Mouse (Mus musculus) midbrain, embryonic 15.5 days (tissue): ENCODE data around the gene Senp6. TPM values are rescaled to one million over a fixed set of nuclear protein-coding genes. Genes with fewer than 3 reads are reported as not detected.
A peak's percentile ranks its signal among the peaks of the same experiment; 100 is the strongest.
"Not testable (repeated sequence)": the region's sequence is repeated elsewhere in the genome, so short reads cannot be mapped to it uniquely, and the experiment has no call there.

Source experiments
- ATAC-seq: fragments of 200-750 bp; cut with Nextera tagmentation; replicated peaks from 2 replicates; pipeline ENCODE4 v1.8.0; 2017; ENCODE audit warnings: moderate TSS enrichment
- H3K27ac ChIP-seq: fragments of 300-500 bp; sonication (generic); 2 replicates; pipeline ENCODE4 v1.5.1; 2015; ENCODE audit warnings: mild to moderate bottlenecking, inconsistent platforms
- H3K27me3 ChIP-seq: fragments of 300-500 bp; sonication (generic); replicated peaks from 2 replicates; pipeline ENCODE4 v1.6.1; 2015; ENCODE audit warnings: inconsistent platforms
- H3K36me3 ChIP-seq: fragments of 300-500 bp; sonication (generic); replicated peaks from 2 replicates; pipeline ENCODE4 v1.6.1; 2015; ENCODE audit warnings: inconsistent platforms
- H3K4me1 ChIP-seq: fragments of 300-500 bp; sonication (generic); 2 replicates; pipeline ENCODE4 v1.6.1; 2015; ENCODE audit warnings: inconsistent platforms
- H3K4me2 ChIP-seq: fragments of 300-500 bp; sonication (generic); 2 replicates; pipeline ENCODE4 v1.6.1; 2015; ENCODE audit warnings: inconsistent platforms, mild to moderate bottlenecking, moderate library complexity
- H3K4me3 ChIP-seq: fragments of 300-500 bp; sonication (generic); 2 replicates; pipeline ENCODE4 v1.5.1; 2015; ENCODE audit warnings: mild to moderate bottlenecking, inconsistent platforms
- H3K9ac ChIP-seq: fragments of 300-500 bp; sonication (generic); 2 replicates; pipeline ENCODE4 v1.6.1; 2015; ENCODE audit warnings: mild to moderate bottlenecking, inconsistent platforms
- H3K9me3 ChIP-seq: fragments of 300-500 bp; sonication (generic); 2 replicates; pipeline ENCODE4 v1.6.1; 2016; ENCODE audit warnings: inconsistent platforms
- WGBS: fragments of 180-500 bp; shearing (Covaris S2); methylation state at CpG from one replicate; pipeline ENCODE4 v1.1.7; 2015; ENCODE audit warnings: mixed read lengths; 5-methylcytosine and 5-hydroxymethylcytosine counted together
- polyA plus RNA-seq: library from polyadenylated mRNA; unstranded; fragments of >200 nt; fragmentation: Nextera tagmentation; extraction: Ambion mirVana; gene quantifications from 2 replicates; pipeline ENCODE4 v1.2.1, GENCODE M21; 2015

Senp6 gene
- polyA plus RNA-seq, 1 experiment from 2014 or later = 54.7 TPM

- Histone ChIP-seq H3K9ac (no peak overlapping the region), H3K4me1 (no peaks in the 10 kb centered on the region), H3K9me3 (no peaks in the 10 kb centered on the region), H3K4me2 (no peak overlapping the region), H3K27ac (no peak overlapping the region), H3K27me3 (no peaks in the 10 kb centered on the region), H3K4me3 (no peak overlapping the region), H3K36me3 (no peaks in the 10 kb centered on the region)
- 83% methylated on average over 5 of the region's 5 CpGs for WGBS
- no peak for ATAC-seq
These were observed 13.8 kb upstream of the Senp6 start for GRCm38 (mm10) chr9:80052951-80053350.

GRCm38 (mm10) chr9:80057690-80058089 lies 9.0 kb upstream of the Senp6 start:
- no peak overlapping the region for H3K4me3 ChIP-seq
- no peaks in the 10 kb centered on the region for H3K27me3 ChIP-seq
- H3K9ac ChIP-seq = no peak overlapping the region
- ATAC-seq = no peak
- H3K27ac ChIP-seq = no peak overlapping the region
- no peaks in the 10 kb centered on the region for H3K36me3 ChIP-seq
- H3K4me1 ChIP-seq = no peaks in the 10 kb centered on the region
- 85% methylated on average over 2 of the region's 2 CpGs for WGBS
- H3K9me3 ChIP-seq = no peaks in the 10 kb centered on the region
- H3K4me2 ChIP-seq = no peak overlapping the region

DNA sequence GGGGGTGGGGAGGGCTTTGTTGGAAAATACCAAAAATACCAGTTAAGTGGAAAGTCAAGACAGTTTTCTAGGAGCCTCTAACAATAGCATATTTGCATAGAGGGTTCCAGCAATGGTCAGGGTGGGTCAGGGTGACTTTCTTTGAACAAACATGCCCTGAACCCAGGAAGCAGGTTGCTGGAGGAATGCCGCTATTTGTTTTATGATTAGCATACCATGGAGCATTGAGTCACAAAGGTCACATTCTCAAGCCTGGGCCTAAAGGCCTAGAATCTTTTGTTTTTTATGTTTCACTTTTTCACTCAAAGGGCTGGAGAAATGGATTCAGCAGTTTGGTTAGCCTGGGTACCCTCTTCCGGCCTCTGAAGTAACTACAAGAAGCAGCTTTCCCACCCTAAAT lies 1.2 kb upstream of the Senp6 start:
- not testable (repeated sequence) for H3K27me3 ChIP-seq, H3K4me2 ChIP-seq, H3K4me3 ChIP-seq, H3K9me3 ChIP-seq, H3K36me3 ChIP-seq, ATAC-seq, H3K9ac ChIP-seq
- WGBS = 85% methylated on average over 2 of the region's 2 CpGs
- Histone ChIP-seq H3K27ac (peak overlapping the region; percentile 100), H3K4me1 (peaks cover 17% of the 10 kb centered on the region)

DNA sequence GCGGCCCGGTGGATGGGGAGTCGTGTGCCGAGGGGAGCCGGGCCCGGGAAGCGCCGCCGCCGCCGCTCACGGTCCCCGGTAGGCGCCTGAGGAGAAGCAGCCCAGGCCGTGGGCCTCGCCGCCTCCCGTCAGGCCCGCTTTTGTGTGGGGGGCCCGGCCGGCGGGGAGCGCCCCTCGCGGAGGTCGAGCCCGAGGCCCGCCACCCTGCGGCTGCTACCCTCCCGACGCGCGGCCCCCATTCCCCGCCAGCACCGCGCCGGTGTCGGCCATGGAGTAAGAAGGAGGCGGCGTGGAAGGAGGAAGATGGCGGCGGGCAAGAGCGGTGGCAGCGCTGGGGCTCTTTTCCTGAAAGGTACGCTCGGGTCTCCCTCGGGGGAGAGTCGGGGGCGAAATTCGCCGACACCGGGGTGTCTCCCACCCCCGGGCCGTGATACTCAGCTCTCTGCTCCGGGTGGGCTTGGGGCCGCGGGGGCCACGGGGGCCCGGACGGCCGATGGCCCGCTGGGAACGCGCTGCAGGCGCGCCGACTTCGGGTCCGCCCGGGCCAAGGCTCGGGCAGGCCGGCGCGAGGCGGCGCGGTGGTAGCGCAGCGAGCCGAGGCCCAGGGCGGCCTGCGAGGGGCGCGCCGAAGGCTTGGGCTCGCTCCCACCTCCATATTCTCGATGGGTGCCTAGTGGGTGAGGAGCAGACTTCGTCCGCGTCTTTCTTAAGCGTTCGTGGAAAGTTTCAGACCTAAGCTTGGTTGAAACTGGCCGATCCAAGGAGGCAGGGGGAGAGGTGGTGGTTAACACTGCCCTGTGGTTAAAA lies 721 bp downstream of the Senp6 start:
- Histone ChIP-seq H3K27ac (peak overlapping the region; percentile 100), H3K4me1 (peaks cover 29% of the 10 kb centered on the region), H3K27me3 (no peaks in the 10 kb centered on the region), H3K9me3 (no peaks in the 10 kb centered on the region), H3K4me2 (peak overlapping the region; percentile 62), H3K4me3 (peak overlapping the region; percentile 87), H3K36me3 (no peaks in the 10 kb centered on the region), H3K9ac (peak overlapping the region; percentile 98)
- ATAC-seq = peak; percentile 88
- under 1% methylated on average over 79 of the region's 93 CpGs for WGBS

DNA sequence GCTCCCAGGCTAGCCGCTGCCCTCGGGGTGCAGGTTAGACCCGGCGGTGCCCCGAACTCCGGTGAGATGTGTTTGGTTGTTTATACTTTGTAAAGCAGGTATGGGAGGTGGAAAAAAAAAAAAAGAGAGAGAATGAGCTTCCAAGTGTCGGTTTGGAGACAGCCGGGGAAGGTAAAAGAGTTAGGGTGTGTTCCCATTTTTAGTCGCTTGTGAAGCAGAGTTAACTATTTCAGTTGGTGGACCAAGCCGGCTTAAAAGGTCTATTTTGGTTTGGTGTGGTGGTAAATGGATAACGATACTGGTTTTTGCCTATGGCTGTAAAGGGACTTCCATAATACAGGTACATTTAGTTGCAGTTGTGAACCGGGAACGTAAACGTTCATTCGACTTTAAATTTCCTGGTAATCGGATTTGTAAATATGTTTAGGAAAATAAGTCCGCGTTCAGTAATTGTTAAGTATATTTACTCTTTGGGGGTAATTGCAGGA lies 1.4 kb downstream of the Senp6 start:
- H3K9ac ChIP-seq = peak overlapping the region; percentile 98
- WGBS = 1% methylated on average over 18 of the region's 18 CpGs
- peak overlapping the region; percentile 100 for H3K27ac ChIP-seq
- H3K36me3 ChIP-seq = no peaks in the 10 kb centered on the region
- H3K27me3 ChIP-seq = no peaks in the 10 kb centered on the region
- H3K4me2 ChIP-seq = peak overlapping the region; percentile 62
- ATAC-seq = no peak
- H3K9me3 ChIP-seq = no peaks in the 10 kb centered on the region
- peak overlapping the region; percentile 87 for H3K4me3 ChIP-seq
- H3K4me1 ChIP-seq = peaks cover 29% of the 10 kb centered on the region

DNA sequence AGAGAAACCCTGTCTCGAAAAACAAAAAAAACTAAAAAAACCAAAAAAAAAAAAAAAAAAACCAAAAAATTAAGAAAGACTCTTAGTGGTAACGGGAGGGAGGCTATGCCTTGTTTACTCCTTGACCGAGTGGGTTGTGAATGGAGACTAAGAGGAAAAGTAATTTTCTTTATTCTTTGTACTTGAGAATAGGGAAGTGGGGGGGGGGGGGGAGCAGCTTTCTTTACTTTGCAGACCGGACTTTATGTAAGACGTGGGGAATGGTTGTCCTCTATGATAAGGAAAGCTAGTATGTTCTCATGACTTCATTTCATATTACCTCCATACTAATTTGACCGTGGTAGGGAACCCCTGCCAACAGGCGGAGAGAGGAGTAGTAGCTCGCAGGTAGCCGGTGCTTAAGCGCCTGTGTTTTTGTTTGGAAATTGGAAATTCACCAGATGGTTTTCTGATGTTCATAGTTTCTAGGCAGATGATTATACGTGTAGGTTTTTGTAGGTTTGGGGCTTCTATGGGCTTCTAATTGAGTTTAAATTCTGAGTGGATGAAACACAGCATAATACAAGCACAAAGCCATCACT lies 2.1 kb downstream of the Senp6 start:
- no peaks in the 10 kb centered on the region for H3K9me3 ChIP-seq
- no peak overlapping the region for H3K27ac ChIP-seq
- 49% methylated on average over 11 of the region's 11 CpGs for WGBS
- no peak for ATAC-seq
- H3K4me1 ChIP-seq = peaks cover 34% of the 10 kb centered on the region
- H3K4me3 ChIP-seq = peak overlapping the region; percentile 87
- H3K9ac ChIP-seq = no peak overlapping the region
- H3K36me3 ChIP-seq = no peaks in the 10 kb centered on the region
- H3K27me3 ChIP-seq = no peaks in the 10 kb centered on the region
- peak overlapping the region; percentile 62 for H3K4me2 ChIP-seq

DNA sequence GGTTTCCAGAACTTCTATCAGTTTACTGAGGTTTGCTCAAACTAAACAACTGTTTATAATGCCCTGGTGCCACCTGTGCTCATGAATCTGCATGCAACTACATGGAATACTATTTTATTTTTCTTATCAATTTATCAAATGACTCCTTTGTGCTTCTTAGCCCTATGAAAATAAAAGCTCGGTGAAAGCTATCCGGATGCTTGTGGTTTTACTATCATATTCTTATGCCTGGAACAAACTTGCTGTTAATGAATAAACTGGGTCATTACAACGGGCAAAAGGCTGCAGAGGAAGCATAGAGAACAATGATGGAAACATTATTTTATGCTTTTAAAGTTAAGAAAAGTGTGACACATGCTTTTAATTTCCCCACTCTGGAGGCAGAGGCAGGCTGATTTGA lies 3.3 kb downstream of the Senp6 start:
- Histone ChIP-seq H3K4me1 (peaks cover 45% of the 10 kb centered on the region), H3K27ac (no peak overlapping the region), H3K4me2 (no peak overlapping the region), H3K9me3 (no peaks in the 10 kb centered on the region), H3K36me3 (no peaks in the 10 kb centered on the region), H3K27me3 (no peaks in the 10 kb centered on the region), H3K9ac (no peak overlapping the region), H3K4me3 (no peak overlapping the region)
- ATAC-seq = no peak
- WGBS = 92% methylated on average over 3 of the region's 3 CpGs

GRCm38 (mm10) chr9:80071616-80072015 lies 4.9 kb downstream of the Senp6 start:
- Histone ChIP-seq H3K27me3 (no peaks in the 10 kb centered on the region), H3K4me1 (peaks cover 51% of the 10 kb centered on the region), H3K9me3 (no peaks in the 10 kb centered on the region), H3K27ac (no peak overlapping the region), H3K36me3 (no peaks in the 10 kb centered on the region), H3K9ac (no peak overlapping the region), H3K4me3 (no peak overlapping the region), H3K4me2 (no peak overlapping the region)
- ATAC-seq = no peak
- WGBS = 72% methylated on average over 3 of the region's 3 CpGs

DNA sequence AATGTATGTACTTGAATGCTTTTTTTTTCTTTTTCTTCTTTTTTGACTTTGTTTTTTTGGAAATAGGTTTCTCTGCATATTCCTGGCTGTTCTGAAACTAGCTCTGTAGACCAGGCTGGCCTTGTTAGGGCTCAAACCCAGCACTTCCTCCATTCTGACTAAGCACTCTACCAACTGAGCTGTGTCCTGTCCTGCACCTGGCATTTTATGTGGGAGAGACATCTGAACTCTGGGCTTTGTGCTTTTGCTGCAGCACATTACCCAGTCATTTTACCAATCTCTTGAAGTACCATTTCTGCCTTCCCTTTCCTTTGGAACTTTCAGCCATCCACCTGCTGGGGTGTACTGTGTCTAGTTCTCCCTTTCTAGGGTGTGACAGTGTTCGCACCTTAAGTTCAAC lies 7.4 kb downstream of the Senp6 start:
- no peak overlapping the region for H3K4me3 ChIP-seq
- H3K9me3 ChIP-seq = no peaks in the 10 kb centered on the region
- no peaks in the 10 kb centered on the region for H3K27me3 ChIP-seq
- H3K27ac ChIP-seq = no peak overlapping the region
- H3K36me3 ChIP-seq = no peaks in the 10 kb centered on the region
- ATAC-seq = no peak
- 89% methylated on average over 1 of the region's 1 CpGs for WGBS
- no peak overlapping the region for H3K9ac ChIP-seq
- H3K4me2 ChIP-seq = no peak overlapping the region
- H3K4me1 ChIP-seq = peaks cover 50% of the 10 kb centered on the region

- Histone ChIP-seq H3K9ac (no peak overlapping the region), H3K4me3 (no peak overlapping the region), H3K36me3 (no peaks in the 10 kb centered on the region), H3K27ac (0 out of 2 replicates have a peak overlapping the region, but pooled peaks have one; percentile 45), H3K27me3 (no peaks in the 10 kb centered on the region), H3K4me2 (no peak overlapping the region), H3K4me1 (peaks cover 43% of the 10 kb centered on the region), H3K9me3 (no peaks in the 10 kb centered on the region)
- ATAC-seq = no peak
These were observed 8.2 kb downstream of the Senp6 start for GRCm38 (mm10) chr9:80074949-80075348.

- peaks cover 19% of the 10 kb centered on the region for H3K4me1 ChIP-seq
- no peaks in the 10 kb centered on the region for H3K27me3 ChIP-seq
- 82% methylated on average over 1 of the region's 1 CpGs for WGBS
- no peak overlapping the region for H3K4me3 ChIP-seq
- no peak overlapping the region for H3K4me2 ChIP-seq
- no peak overlapping the region for H3K27ac ChIP-seq
- H3K9me3 ChIP-seq = no peaks in the 10 kb centered on the region
- ATAC-seq = no peak
- H3K36me3 ChIP-seq = no peaks in the 10 kb centered on the region
- H3K9ac ChIP-seq = no peak overlapping the region
These were observed 14.2 kb downstream of the Senp6 start for GRCm38 (mm10) chr9:80080941-80081340.

- ATAC-seq = peak; percentile 32; the same call in 1 of the 2 replicates
- Histone ChIP-seq H3K9me3 (no peaks in the 10 kb centered on the region), H3K27me3 (no peaks in the 10 kb centered on the region), H3K36me3 (no peaks in the 10 kb centered on the region), H3K4me1 (peaks cover 15% of the 10 kb centered on the region), H3K4me2 (no peak overlapping the region), H3K27ac (no peak overlapping the region), H3K4me3 (no peak overlapping the region), H3K9ac (no peak overlapping the region)
- 55% methylated on average over 10 of the region's 10 CpGs for WGBS
These were observed 17.9 kb downstream of the Senp6 start for GRCm38 (mm10) chr9:80084429-80085092.
